Mouse (Mus musculus): ENCODE results near the gene Bbs12. TPM values are rescaled to one million over a fixed set of nuclear protein-coding genes. Genes with fewer than 3 reads are reported as not detected.

The Bbs12 gene
- total and polyA plus RNA-seq, 2 experiments from 2014 or later, result 3.1 to 4.9 TPM

- 16% methylated on average over 8 of the region's 8 CpGs for WGBS
- no peak for ATAC-seq (ENCODE audit: insufficient read depth, low read depth)
- Histone ChIP-seq H3K27me3 (ENCODE audit: control insufficient read depth, insufficient read depth, low read length) (peaks cover 29% of the 10 kb centered on the region), H3K9ac (replicated peaks; ENCODE audit: low read depth, low read length) (peak overlapping the region; percentile 72; the same call in 1 of the 2 replicates), H3K4me2 (ENCODE audit: low read depth, low read length) (peak overlapping the region; percentile 99), H3K4me3 (ENCODE audit: low read depth, low read length) (peak overlapping the region; percentile 73), H3K27ac (ENCODE audit: low read depth) (no peak overlapping the region), H3K36me3 (replicated peaks; ENCODE audit: control insufficient read depth, insufficient read depth, low read length) (no peaks in the 10 kb centered on the region), H3K4me1 (ENCODE audit: control insufficient read depth, insufficient read depth) (0 out of 2 replicates have a peak, but pooled peaks cover 6% of the 10 kb centered on the region), H3K9me3 (replicated peaks; ENCODE audit: control insufficient read depth, low read length) (no peaks in the 10 kb centered on the region)
- no peak for DNase-seq (ENCODE audit: low spot score)
- TF ChIP-seq EP300 (IDR thresholded peaks at IDR 0.05; ENCODE audit: low read depth) (no peak), CTCF (IDR thresholded peaks at IDR 0.05; ENCODE audit: low read depth) (no peak)
Measured at GRCm38 (mm10) chr3:37349166-37349548, 36.8 kb downstream of the Bbs12 start.

GRCm38 (mm10) chr3:37350386-37350785 lies 38.0 kb downstream of the Bbs12 start:
- no peak for DNase-seq (ENCODE audit: low spot score)
- H3K4me2 ChIP-seq (ENCODE audit: low read depth, low read length), result no peak overlapping the region
- no peak overlapping the region for H3K4me3 ChIP-seq (ENCODE audit: low read depth, low read length)
- no peak overlapping the region for H3K27ac ChIP-seq (ENCODE audit: low read depth)
- TF ChIP-seq CTCF (IDR thresholded peaks at IDR 0.05; ENCODE audit: low read depth), result no peak
- no peak overlapping the region for H3K9ac ChIP-seq (replicated peaks; ENCODE audit: low read depth, low read length)
- WGBS, result 43% methylated on average over 7 of the region's 7 CpGs
- H3K4me1 ChIP-seq (ENCODE audit: control insufficient read depth, insufficient read depth), result 0 out of 2 replicates have a peak, but pooled peaks cover 6% of the 10 kb centered on the region
- peaks cover 29% of the 10 kb centered on the region for H3K27me3 ChIP-seq (ENCODE audit: control insufficient read depth, insufficient read depth, low read length)
- no peaks in the 10 kb centered on the region for H3K9me3 ChIP-seq (replicated peaks; ENCODE audit: control insufficient read depth, low read length)
- no peak for ATAC-seq (ENCODE audit: insufficient read depth, low read depth)
- H3K36me3 ChIP-seq (replicated peaks; ENCODE audit: control insufficient read depth, insufficient read depth, low read length), result no peaks in the 10 kb centered on the region

GRCm38 (mm10) chr3:37353951-37354481 lies 41.7 kb downstream of the Bbs12 start:
- 57% methylated on average over 10 of the region's 10 CpGs for WGBS
- no peak for TF ChIP-seq CTCF (IDR thresholded peaks at IDR 0.05; ENCODE audit: low read depth)
- no peak for TF ChIP-seq EP300 (IDR thresholded peaks at IDR 0.05; ENCODE audit: low read depth)
- H3K27me3 ChIP-seq (ENCODE audit: control insufficient read depth, insufficient read depth, low read length), result peaks cover 15% of the 10 kb centered on the region
- H3K36me3 ChIP-seq (replicated peaks; ENCODE audit: control insufficient read depth, insufficient read depth, low read length), result no peaks in the 10 kb centered on the region
- no peak overlapping the region for H3K4me2 ChIP-seq (ENCODE audit: low read depth, low read length)
- H3K27ac ChIP-seq (ENCODE audit: low read depth), result no peak overlapping the region
- DNase-seq (ENCODE audit: low spot score) (no peak), ATAC-seq (ENCODE audit: insufficient read depth, low read depth) (no peak)
- H3K4me3 ChIP-seq (ENCODE audit: low read depth, low read length), result no peak overlapping the region
- no peaks in the 10 kb centered on the region for H3K9me3 ChIP-seq (replicated peaks; ENCODE audit: control insufficient read depth, low read length)
- no peaks in the 10 kb centered on the region for H3K4me1 ChIP-seq (ENCODE audit: control insufficient read depth, insufficient read depth)
- no peak overlapping the region for H3K9ac ChIP-seq (replicated peaks; ENCODE audit: low read depth, low read length)

- Histone ChIP-seq H3K27ac (ENCODE audit: low read depth) (no peak overlapping the region), H3K27me3 (ENCODE audit: control insufficient read depth, insufficient read depth, low read length) (peaks cover 8% of the 10 kb centered on the region), H3K4me3 (ENCODE audit: low read depth, low read length) (no peak overlapping the region), H3K4me1 (ENCODE audit: control insufficient read depth, insufficient read depth) (no peaks in the 10 kb centered on the region), H3K9ac (replicated peaks; ENCODE audit: low read depth, low read length) (no peak overlapping the region), H3K9me3 (replicated peaks; ENCODE audit: control insufficient read depth, low read length) (no peaks in the 10 kb centered on the region), H3K36me3 (replicated peaks; ENCODE audit: control insufficient read depth, insufficient read depth, low read length) (no peaks in the 10 kb centered on the region), H3K4me2 (ENCODE audit: low read depth, low read length) (no peak overlapping the region)
- ATAC-seq (ENCODE audit: insufficient read depth, low read depth) (no peak), DNase-seq (ENCODE audit: low spot score) (no peak)
- TF ChIP-seq EP300 (IDR thresholded peaks at IDR 0.05; ENCODE audit: low read depth) (no peak), CTCF (IDR thresholded peaks at IDR 0.05; ENCODE audit: low read depth) (no peak)
- WGBS, result 78% methylated on average over 1 of the region's 1 CpGs
Measured at GRCm38 (mm10) chr3:37354737-37355136, 42.4 kb downstream of the Bbs12 start.

- no peak overlapping the region for H3K27ac ChIP-seq (ENCODE audit: low read depth)
- WGBS, result 59% methylated on average over 9 of the region's 9 CpGs
- DNase-seq (ENCODE audit: low spot score), result no peak
Measured at GRCm38 (mm10) chr3:37360729-37361128, 48.4 kb downstream of the Bbs12 start.

GRCm38 (mm10) chr3:37365144-37365543 lies 52.8 kb downstream of the Bbs12 start:
- Histone ChIP-seq H3K27ac (ENCODE audit: low read depth) (no peak overlapping the region), H3K4me1 (ENCODE audit: control insufficient read depth, insufficient read depth) (peaks cover 12% of the 10 kb centered on the region), H3K36me3 (replicated peaks; ENCODE audit: control insufficient read depth, insufficient read depth, low read length) (no peaks in the 10 kb centered on the region), H3K9me3 (replicated peaks; ENCODE audit: control insufficient read depth, low read length) (no peaks in the 10 kb centered on the region), H3K4me2 (ENCODE audit: low read depth, low read length) (no peak overlapping the region), H3K4me3 (ENCODE audit: low read depth, low read length) (no peak overlapping the region), H3K9ac (replicated peaks; ENCODE audit: low read depth, low read length) (no peak overlapping the region), H3K27me3 (ENCODE audit: control insufficient read depth, insufficient read depth, low read length) (no peaks in the 10 kb centered on the region)
- ATAC-seq (ENCODE audit: insufficient read depth, low read depth), result no peak
- no peak for DNase-seq (ENCODE audit: low spot score)
- 81% methylated on average over 4 of the region's 4 CpGs for WGBS
- TF ChIP-seq CTCF (IDR thresholded peaks at IDR 0.05; ENCODE audit: low read depth) (no peak), EP300 (IDR thresholded peaks at IDR 0.05; ENCODE audit: low read depth) (no peak)

More at GRCm38 (mm10) chr3:37360729-37361128, 48.4 kb downstream of the Bbs12 start:
- TF ChIP-seq EP300 (IDR thresholded peaks at IDR 0.05; ENCODE audit: low read depth) (no peak), CTCF (IDR thresholded peaks at IDR 0.05; ENCODE audit: low read depth) (no peak)
- no peak overlapping the region for H3K4me3 ChIP-seq (ENCODE audit: low read depth, low read length)
- no peak overlapping the region for H3K4me2 ChIP-seq (ENCODE audit: low read depth, low read length)
- H3K9me3 ChIP-seq (replicated peaks; ENCODE audit: control insufficient read depth, low read length), result no peaks in the 10 kb centered on the region
- H3K27me3 ChIP-seq (ENCODE audit: control insufficient read depth, insufficient read depth, low read length), result no peaks in the 10 kb centered on the region
- ATAC-seq (ENCODE audit: insufficient read depth, low read depth), result no peak
- H3K36me3 ChIP-seq (replicated peaks; ENCODE audit: control insufficient read depth, insufficient read depth, low read length), result no peaks in the 10 kb centered on the region
- H3K4me1 ChIP-seq (ENCODE audit: control insufficient read depth, insufficient read depth), result no peaks in the 10 kb centered on the region
- H3K9ac ChIP-seq (replicated peaks; ENCODE audit: low read depth, low read length), result no peak overlapping the region

Measured in heart, postnatal 0 days (tissue).